Mouse (Mus musculus) heart, postnatal 0 days (tissue): ENCODE measurements around the gene Sprtn.

ENCODE experiments used
- CTCF ChIP-seq: IDR thresholded peaks from 2 replicates; pipeline ENCODE4 v1.5.1; 2016; ENCODE audit warnings: antibody characterized with exemption, control low read depth, low read depth
- EP300 ChIP-seq: IDR thresholded peaks from 2 replicates; pipeline ENCODE4 v1.6.1; 2016; ENCODE audit warnings: antibody characterized with exemption, low read depth

DNA sequence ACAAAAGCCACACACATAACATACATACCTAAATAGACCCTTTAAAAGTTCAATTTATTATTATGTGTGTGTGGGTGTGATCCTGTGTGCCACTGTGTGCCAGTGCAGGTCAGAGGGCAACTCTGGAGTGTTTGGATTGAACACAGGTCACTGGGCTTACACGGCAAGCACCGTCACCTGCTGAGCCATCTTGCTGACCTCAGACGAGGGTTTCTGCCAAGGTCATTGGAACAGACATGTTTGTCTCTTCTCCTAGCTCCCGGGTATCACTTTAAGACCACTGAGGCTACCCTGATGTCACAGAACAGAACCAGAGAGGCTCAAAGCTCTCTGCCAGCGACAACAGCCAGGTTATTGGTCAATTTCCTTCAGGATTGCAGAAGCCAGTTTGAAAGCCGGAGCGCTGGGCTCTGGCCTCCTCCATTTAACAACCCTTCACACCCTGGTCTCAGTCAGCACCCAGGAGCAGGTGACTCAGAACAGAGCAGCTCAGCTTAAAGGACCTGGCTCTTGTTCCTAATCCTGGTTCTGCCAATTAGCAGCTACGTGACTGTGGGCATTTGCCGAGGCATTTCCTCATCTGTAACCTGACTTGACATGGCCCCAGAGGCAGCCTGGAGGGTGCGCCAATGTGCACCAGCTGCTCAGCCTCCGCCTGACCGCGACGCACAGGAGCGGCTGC is 26.4 kb downstream of the Sprtn start:
- TF ChIP-seq CTCF (no peak), EP300 (no peak)
